Mouse (Mus musculus): ENCODE results near the gene Arl13b.

- TF ChIP-seq CTCF (IDR thresholded peaks at IDR 0.05; ENCODE audit: borderline replicate concordance, insufficient read depth, low read length) (no peak), POLR2A (IDR thresholded peaks at IDR 0.05; ENCODE audit: low read depth, low read length) (no peak)
Observed at GRCm38 (mm10) chr16:62799839-62800238, 47.0 kb downstream of the Arl13b start.
